Mouse (Mus musculus) cerebellum, adult 9-10 months (tissue): ENCODE results near the gene Tmem186.

Experiments
- DNase-seq: peaks from one replicate; pipeline ENCODE4 v3.0.0; 2022

Gene Tmem186

DNA sequence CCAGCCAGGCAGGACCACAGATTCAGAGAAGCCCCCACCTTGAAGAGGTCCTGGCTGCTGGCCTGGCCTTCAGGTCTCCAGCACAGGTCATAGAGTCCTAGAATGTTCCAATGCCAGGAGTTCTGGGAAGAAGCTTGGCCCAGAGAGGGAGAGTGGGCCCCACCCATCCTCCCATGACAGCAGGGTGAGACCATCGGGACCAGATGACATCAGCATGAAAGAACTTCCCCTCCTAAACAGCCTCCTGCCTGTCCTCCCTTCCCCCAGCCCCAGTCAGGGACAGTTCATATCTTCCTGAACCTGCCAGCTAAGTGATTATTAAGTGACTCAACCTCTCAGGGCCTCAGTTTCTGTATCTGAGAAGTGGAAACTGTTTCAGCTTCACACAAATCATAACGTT, 28.9 kb upstream of the Tmem186 start:
- no peak for DNase-seq

DNA sequence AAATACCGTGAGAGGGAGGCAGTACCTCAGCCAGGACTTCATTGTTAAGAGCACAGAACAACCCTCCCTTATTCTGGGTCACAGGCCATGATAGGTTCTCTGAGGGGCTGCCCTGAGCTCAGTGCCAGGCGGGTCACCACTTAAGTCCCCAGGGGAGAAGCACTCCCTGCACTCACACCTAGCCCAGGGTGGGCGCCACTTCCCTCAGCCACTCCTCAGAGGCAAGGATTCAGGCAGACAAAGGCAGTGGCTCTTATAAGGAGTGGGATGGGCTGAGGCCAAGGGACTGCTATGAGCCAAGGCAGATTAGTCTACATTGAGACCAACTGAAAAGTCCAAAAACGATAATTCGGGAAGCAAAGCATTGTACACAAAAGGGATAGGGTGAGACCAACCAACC, 27.9 kb upstream of the Tmem186 start:
- DNase-seq, result no peak

GRCm38 (mm10) chr16:8663606-8664539, 26.4 kb upstream of the Tmem186 start:
- DNase-seq, result no peak

DNA sequence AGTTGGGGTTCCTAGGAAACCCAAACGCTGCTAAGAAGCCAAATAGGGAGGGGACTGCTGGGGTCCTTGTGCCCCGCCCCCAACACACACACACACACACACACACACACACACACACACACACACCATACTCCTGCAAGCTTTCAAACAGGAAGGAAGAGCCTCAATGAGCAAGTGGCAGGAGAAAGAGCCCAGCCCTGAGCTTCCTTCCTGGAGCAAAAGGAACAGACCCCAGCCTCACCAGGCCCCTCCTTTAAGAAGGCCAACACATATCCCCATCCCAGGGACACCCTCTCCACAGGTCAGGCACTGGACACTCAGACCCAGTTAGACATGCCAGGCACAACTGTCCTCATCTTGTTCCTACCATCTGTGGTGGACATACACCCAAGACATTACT, 25.5 kb upstream of the Tmem186 start:
- DNase-seq, result no peak

- DNase-seq, result no peak
Measured at GRCm38 (mm10) chr16:8658764-8659163, 21.3 kb upstream of the Tmem186 start.

GRCm38 (mm10) chr16:8658349-8658748, 20.8 kb upstream of the Tmem186 start:
- no peak for DNase-seq

GRCm38 (mm10) chr16:8656256-8656655, 18.7 kb upstream of the Tmem186 start:
- no peak for DNase-seq

DNA sequence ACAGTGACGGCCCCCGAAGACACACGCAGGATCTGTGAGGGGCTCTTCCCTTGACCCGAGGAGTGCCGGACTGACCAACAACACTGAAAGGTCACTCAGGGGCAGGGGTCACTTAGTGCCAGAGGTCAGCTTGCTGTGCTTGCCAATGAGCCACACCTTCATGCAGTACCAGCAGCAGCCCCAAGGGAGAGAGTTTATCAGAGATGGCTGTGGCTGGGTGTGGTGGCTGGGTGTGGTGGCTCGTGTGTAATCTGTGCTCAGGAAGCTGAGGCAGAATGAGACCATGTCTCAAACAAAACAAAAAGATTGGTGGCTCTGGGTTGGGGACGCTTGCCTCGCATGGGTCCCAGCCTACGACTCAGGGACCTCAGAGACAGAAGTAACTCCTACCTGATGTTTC, 18.1 kb upstream of the Tmem186 start:
- no peak for DNase-seq

GRCm38 (mm10) chr16:8655108-8655507, 17.6 kb upstream of the Tmem186 start:
- DNase-seq, result no peak

- no peak for DNase-seq
Measured at GRCm38 (mm10) chr16:8650007-8650406, 12.5 kb upstream of the Tmem186 start.

DNA sequence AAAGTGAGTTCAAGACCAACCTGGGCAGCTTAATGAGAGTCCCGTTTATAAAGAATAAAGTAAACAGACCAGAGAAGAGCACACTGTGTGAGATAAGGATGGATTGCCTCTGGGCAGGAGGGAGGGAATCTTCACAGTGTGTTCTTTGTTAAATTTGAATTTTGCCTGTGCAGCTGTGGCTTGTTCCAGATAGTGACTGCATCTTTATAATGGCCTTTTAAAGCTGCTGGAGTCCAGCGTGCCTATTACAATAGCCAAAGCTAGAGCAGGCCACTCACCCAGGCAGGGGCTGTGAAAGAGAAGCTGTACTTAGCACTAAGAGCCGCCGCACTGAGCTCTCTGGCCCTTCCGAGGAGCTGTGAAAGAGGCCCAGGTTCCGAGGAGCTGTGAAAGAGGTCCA, 8.0 kb upstream of the Tmem186 start:
- no peak for DNase-seq

DNA sequence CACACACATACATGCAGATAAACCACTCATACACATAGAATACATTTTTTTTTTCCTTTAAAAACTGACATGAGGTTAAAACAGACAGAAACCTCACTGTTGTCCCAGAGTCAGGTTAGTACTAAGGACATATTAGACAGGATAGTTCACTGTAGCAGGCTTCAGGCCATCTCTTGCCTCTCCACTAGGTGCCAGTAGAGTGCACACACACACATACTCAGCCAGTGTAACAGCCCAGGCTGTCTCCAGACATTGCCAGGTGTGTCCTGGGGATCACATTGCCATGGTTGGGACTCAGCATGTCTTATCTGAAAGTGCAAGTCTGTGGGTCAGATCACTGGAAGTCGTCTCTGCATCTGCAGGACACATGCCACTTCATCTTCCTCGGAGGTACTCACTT, 6.3 kb upstream of the Tmem186 start:
- peak; percentile 43 for DNase-seq

DNA sequence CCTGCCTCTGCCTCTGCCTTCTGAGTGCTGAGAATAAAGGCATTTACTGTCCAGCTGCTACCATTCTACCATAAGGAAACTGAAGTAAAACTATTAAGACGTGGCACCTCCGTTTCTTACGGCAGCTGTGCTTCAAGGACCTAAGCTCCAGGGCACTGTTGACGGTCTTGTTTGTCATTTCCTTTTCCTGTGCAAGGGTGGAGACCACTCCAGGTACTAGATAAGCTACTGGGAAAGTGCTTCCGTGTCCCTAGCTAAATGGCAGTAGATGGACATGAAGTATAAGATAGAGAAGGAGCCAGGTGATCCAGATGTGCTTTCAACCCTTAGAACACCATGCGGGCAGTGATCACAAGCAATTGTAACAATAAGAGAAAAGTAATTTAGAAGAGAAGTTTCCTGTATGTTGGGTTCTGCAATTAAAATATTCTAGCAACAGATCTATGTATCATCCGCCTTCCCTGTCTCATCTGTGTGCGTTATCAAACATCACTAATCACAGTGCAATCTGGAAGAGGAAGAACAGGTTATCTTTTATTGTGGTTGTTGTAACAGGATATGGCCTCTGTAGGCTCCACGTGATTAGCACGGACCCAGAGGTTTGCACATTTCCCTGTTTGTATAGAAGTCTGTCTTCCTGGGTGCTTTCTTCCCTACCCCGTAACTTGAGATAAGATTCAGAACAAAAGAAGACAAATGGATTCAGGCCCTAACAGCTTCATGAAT, 2.1 kb upstream of the Tmem186 start:
- no peak for DNase-seq

- DNase-seq, result peak; percentile 21
Measured at GRCm38 (mm10) chr16:8638131-8638530, 619 bp upstream of the Tmem186 start.

DNA sequence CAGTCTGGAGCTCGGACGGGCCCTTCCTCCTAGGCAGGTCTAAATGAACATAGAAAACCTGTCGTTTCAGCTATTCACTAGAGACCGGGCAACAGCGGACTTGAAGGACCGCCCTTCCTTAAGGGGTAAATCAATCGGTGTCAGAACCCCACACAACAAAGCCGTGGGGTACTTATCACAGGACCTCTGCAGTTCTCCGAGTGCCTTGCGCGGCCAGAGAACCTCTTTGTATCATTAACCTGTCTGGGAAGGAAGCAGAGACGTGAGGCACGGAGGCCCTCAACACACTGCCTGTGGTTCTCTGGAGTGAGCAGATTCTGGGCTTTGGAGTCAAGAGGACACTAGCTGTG, 670 bp downstream of the Tmem186 start:
- no peak for DNase-seq

GRCm38 (mm10) chr16:8631428-8631827, 6.1 kb downstream of the Tmem186 start:
- no peak for DNase-seq

GRCm38 (mm10) chr16:8630419-8630818, 7.1 kb downstream of the Tmem186 start:
- no peak for DNase-seq

DNA sequence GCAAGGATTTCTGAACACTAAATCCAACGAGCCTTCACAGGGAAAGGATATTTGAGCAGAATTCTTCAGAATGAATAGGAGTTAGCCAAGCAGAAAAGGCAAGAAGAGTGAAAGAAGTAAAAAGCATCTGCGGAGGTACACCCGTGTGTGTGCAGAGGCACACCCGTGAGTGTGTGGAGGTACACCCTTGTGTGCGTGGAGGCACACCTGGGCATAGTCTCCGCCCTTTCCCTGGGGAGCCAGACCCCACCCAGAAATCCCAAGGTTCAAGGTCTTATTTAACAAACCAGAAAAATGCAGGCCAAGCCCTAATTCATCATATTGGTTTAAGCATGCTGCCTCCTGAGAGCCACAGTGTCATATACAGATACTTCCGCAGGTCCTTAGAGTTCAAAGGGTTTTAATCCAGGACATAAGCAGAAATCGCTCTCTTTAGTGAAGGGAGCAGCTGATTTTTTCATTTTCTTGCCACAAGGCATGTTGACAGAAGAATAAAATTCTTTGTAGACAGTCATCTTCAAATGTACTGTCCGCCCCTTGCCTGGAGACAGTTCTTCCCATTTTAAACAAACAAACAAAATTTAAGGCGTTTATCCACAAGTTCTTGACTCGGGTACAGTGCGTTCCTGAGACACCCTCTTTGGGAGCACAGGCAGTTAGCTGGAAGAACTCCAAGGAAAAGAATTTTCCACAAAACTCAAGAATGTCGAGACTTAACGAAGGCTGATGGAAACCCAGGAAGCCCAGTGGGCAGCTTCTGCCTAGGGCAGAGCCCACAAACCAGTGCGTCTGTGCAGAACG, 17.0 kb downstream of the Tmem186 start:
- no peak for DNase-seq

DNA sequence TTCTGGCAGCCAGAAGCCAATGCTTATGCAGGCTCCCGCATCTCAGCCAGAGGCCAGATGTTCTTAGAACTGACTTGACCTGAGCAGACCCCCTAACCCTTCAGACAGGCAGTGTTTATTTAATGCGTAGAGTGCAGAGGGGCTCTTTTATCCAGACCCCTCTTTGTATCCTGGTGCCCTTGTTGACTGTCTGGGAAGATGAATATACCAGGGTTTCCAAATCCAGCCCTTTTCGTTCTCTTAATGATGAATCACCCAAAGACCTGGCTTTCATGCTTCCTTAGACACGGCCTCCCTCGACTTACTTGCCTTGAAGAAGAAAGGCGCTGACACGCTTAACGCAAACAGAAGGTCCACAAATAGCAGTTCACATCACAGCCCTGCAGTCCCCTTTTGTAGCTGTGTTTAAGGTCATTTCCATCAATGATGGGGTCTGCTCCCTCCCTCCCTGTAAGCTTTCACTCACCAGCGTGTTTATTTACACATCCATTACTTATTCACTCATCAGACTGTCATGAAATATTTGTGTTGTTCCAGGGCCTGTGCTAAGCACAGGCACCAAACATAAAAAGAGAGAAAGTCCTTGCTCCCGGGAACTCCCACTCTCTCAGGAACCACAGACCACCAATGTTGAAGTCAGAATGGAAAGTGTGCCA, 17.7 kb downstream of the Tmem186 start:
- no peak for DNase-seq

DNA sequence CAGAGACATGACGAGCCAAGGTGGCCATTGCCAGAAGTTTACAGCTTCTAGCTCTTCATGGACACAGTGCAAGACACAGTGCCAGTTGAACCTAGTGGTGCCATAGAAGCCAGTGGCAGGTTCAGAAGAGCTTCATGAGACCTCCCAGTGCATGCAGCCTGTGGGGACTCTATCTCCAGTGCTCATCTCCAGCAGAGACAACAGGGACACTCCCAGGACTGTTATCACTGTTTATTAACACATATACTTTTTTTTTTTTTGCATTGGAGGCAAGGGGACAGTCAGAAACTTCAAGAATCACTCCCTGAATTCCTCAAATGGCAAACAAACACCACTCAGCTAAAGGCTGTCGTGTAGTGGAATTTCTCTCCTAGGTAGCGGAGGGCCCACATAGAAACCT, 24.1 kb downstream of the Tmem186 start:
- no peak for DNase-seq

DNA sequence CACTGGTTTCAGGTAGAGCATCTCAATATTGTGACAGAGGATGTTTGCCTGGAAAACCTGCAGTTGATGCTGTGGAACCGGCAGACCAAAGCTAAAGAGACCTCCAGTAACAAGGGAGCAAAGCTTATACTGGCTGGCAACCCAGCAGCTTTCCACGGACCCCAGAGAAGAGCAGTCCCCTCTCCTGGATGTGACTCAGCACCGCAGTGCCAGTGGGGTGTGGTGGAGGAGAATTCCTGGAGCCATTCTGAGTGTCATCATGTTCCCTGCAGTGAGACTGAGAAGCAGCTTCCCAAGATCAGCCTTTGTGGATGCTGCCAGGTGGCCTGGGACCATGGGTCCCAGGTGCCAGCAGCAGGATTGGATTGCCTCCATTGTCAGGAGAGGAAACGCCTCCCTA, 24.5 kb downstream of the Tmem186 start:
- DNase-seq, result no peak

DNA sequence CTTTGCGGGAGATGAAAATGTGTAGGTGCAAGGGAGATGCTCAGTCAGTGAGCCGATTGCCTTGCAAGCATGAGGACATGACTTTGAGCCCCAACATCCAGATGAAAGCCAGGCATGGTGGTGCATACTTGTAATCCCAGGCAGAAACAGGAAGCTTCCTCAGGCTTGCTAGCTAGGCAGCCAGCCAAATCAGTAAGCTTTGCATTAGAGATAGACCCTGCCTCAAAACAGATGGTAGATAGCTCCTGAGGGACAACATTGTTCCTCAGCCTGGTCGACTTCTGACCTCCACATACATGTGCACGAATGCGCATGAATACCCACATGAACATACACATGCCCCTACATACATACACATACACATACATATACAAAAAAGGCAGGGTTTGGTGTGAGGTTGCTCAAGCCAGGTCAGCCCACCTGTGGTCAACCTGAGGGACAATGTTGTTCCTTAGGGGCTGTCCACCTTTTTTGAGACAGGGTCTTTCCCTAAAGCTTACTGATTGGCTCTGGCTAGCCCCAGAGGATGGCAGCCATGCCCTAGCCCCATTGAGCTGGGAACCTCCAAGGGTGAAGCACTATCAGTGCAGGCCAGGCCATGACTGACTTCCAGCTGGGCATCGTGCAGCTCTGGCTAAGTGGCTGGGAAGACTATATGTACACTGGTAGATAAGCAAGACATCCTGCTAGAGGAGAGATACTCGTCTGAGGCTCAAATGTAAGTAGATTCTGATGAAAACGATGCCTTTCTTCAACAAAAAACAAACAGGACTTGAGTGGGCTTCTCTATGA, 25.1 kb downstream of the Tmem186 start:
- DNase-seq, result no peak
